Mouse (Mus musculus): ENCODE results near the gene Rsrp1. TPM values are rescaled to one million over a fixed set of nuclear protein-coding genes. Genes with fewer than 3 reads are reported as not detected.

Gene Rsrp1
- polyA plus RNA-seq, 1 experiment, result 691 TPM

GRCm38 (mm10) chr4:134975929-134976308, 52.5 kb downstream of the Rsrp1 start:
- no peak overlapping the region for H3K27ac ChIP-seq (ENCODE audit: insufficient read depth, low read length)
- WGBS, result 91% methylated on average over 4 of the region's 4 CpGs
- no peak for DNase-seq (ENCODE audit: low read depth in 1 of 2, low spot score in 2 of 2)
- H3K4me3 ChIP-seq (ENCODE audit: extremely low read depth, insufficient read depth, insufficient read length), result no peak overlapping the region
- TF ChIP-seq POLR2A (IDR thresholded peaks at IDR 0.05; ENCODE audit: low read depth, low read length), result no peak
- H3K27me3 ChIP-seq (ENCODE audit: control insufficient read depth, insufficient read depth, low read length), result no peaks in the 10 kb centered on the region
- no peaks in the 10 kb centered on the region for H3K36me3 ChIP-seq (ENCODE audit: control insufficient read depth, insufficient read depth, low read length)
- H3K4me1 ChIP-seq (ENCODE audit: control insufficient read depth, insufficient read depth, insufficient read length), result no peaks in the 10 kb centered on the region

Other genes with a start within 250 kb of the Rsrp1 start
- gene Man1c1, start 219.3 kb upstream of the Rsrp1 start, polyA plus RNA-seq (2012; rRNA removed), result 6.9 and 7.7 TPM in 2 replicates
- gene Ldlrap1, start 155.6 kb upstream of the Rsrp1 start, polyA plus RNA-seq (2012; rRNA removed), result 26.7 and 29.8 TPM in 2 replicates
- 6.5 and 8.5 TPM in 2 replicates for gene Maco1, start 70.2 kb upstream of the Rsrp1 start, polyA plus RNA-seq (2012; rRNA removed)
- 69.5 and 84.0 TPM in 2 replicates for gene Rhd, start 59.1 kb upstream of the Rsrp1 start, polyA plus RNA-seq (2012; rRNA removed)
- gene Tmem50a, start 8.6 kb upstream of the Rsrp1 start, polyA plus RNA-seq (2012; rRNA removed), result 83.2 and 90.6 TPM in 2 replicates
- 19.2 TPM in 2 replicates for gene Syf2, start 7.3 kb downstream of the Rsrp1 start, polyA plus RNA-seq (2012; rRNA removed)
- gene Runx3, start 197.1 kb downstream of the Rsrp1 start, polyA plus RNA-seq (2012; rRNA removed), result 33.7 and 38.5 TPM in 2 replicates

Measured in spleen, adult 2 months (tissue).